Mouse (Mus musculus) left cerebral cortex, postnatal 25 days (tissue): ENCODE results near the gene Dgkh. TPM values are rescaled to one million over a fixed set of nuclear protein-coding genes. Genes with fewer than 3 reads are reported as not detected.
"Not testable (repeated sequence)": the region's sequence is repeated elsewhere in the genome, so short reads cannot be mapped to it uniquely, and the experiment has no call there.

Experiments used
- DNase-seq, 2 experiments: peaks; one replicate each; pipeline ENCODE4 v3.0.0; 2022; ENCODE audit warnings: low spot score in 2 of 2, mixed read lengths in 1 of 2
- intact Hi-C: fragments of 180-260 bp; cut with DNase I; formaldehyde crosslinking; loops from one replicate; pipeline ENCODE4 v1.15.1; 2025
- total RNA-seq, 2 experiments: library from RNA; stranded (reverse); gene quantifications; 2 replicates each; pipeline ENCODE4 v1.2.3; 2021

Gene Dgkh
- total RNA-seq, 2 experiments from 2014 or later = 79.4 to 84.9 TPM

GRCm38 (mm10) chr14:78724414-78725306, 7.9 kb downstream of the Dgkh start:
- intact Hi-C loops = loop anchor here (2.0 kb wide), 3 partner anchors 46 to 382 kb away; no protein-coding TSS in a partner anchor
- DNase-seq = peak; percentile 48 to 69

DNA sequence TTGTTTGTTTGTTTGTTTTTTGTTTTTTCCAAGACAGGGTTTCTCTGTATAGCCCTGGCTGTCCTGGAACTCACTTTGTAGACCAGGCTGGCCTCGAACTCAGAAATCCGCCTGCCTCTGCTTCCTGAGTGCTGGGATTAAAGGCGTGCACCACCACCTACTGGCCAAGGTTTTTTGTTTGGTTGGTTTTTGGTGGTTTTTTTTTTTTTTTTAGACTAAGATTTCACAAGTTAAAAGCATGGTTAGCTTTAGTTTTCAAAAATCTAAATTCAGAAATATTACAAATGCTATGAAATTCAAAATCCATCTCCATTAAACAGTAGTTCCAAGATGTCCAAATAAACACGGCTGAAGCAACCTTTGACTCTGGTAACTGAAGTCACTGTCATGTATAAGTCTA, 8.9 kb downstream of the Dgkh start:
- not testable (repeated sequence) for DNase-seq
- intact Hi-C loops = loop anchor here (2.0 kb wide), 3 partner anchors 45 to 383 kb away; no protein-coding TSS in a partner anchor

- DNase-seq = no peak
- intact Hi-C loops = no loop called here
These were observed 10.5 kb downstream of the Dgkh start for GRCm38 (mm10) chr14:78722031-78722430.

DNA sequence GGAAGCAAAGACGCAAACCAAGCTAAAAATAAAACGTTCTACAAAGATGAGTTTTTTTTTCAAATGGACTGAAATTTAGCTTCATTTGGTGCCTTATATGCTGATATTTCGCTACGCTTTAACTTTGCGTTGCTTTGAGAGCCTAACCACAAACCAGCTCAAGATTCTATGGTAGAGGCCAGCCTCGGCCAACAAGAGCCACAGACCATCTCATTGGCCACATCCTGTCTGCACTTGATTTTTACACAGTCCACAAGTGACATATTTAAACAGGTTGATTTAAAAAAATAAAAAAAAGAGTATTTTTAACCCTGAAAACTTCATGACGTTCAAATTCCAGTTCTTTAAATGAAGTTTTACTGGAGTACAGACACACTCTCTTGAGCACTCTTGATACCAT, 16.5 kb downstream of the Dgkh start:
- DNase-seq = no peak
- intact Hi-C loops = no loop called here

GRCm38 (mm10) chr14:78712565-78713148, 19.9 kb downstream of the Dgkh start:
- intact Hi-C loops = loop anchor here (5.0 kb wide), 1 partner anchor 35 kb away; no protein-coding TSS in a partner anchor
- DNase-seq = peak; percentile 60 to 88

- DNase-seq = no peak
- intact Hi-C loops = loop anchor here (5.0 kb wide), 1 partner anchor 33 kb away; no protein-coding TSS in a partner anchor
These were observed 21.9 kb downstream of the Dgkh start for GRCm38 (mm10) chr14:78710647-78711046.

DNA sequence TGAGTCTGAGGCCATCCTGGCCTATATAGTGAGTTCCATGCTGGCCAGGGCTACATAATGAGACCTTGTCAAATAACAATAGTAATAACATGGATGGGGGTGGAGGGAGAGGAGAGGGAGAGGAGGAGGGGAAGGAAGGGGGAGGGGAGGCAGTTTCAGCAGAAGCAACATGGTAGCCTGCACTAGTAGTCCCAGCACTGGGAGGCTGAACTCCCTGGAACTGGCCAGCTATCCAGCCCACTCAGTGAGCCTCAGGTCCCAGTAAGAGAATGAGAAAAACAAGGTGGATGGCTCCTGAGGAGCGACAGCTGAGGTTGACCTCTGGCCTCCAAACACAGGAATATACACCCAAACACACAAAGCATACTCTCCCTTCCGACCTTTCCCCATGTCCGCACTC, 27.0 kb downstream of the Dgkh start:
- DNase-seq = no peak
- intact Hi-C loops = no loop called here

- intact Hi-C loops = no loop called here
- no peak for DNase-seq
These were observed 28.6 kb downstream of the Dgkh start for GRCm38 (mm10) chr14:78703989-78704388.

DNA sequence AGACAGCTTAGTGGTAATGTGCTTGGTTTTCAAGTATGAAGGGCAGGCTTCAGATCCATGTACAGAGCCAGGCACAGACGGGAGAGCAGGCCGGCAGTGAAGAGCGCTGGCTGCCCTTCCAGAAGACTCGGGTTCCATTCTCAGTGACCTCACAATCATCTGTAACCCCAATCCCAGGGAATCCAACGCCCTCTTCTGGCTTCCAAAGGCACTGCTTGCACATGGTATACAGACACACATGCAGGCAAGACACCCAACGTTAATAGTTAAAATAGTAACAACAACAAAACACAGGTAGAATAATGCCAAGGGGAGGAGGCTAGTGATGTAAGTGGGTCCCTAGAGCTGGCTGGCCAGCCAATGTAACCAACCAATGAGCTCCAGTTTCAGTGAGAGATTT, 29.2 kb downstream of the Dgkh start:
- DNase-seq = no peak
- intact Hi-C loops = no loop called here

DNA sequence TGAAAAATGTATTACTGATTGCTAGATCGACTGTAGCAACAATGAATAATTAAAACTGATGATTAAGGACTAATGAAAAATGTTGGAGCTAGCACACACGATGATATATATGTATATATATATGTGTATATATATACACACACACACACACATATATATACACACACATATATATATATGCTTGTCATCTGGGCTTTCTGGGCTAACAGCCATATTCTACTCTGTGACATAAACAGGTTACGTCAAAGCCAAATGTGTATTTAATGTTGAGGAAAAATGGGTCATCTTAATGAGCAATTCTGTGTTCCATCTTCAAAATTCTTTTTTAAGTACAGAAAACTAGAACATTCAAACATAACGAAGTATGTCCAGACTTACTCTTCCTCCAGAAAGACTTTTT, 30.5 kb downstream of the Dgkh start:
- no peak for DNase-seq
- intact Hi-C loops = no loop called here

- intact Hi-C loops = no loop called here
- DNase-seq = no peak
These were observed 31.1 kb downstream of the Dgkh start for GRCm38 (mm10) chr14:78701501-78701900.

GRCm38 (mm10) chr14:78701087-78701486, 31.5 kb downstream of the Dgkh start:
- intact Hi-C loops = no loop called here
- no peak for DNase-seq

- intact Hi-C loops = no loop called here
- DNase-seq = no peak
These were observed 32.9 kb downstream of the Dgkh start for GRCm38 (mm10) chr14:78699634-78700033.

DNA sequence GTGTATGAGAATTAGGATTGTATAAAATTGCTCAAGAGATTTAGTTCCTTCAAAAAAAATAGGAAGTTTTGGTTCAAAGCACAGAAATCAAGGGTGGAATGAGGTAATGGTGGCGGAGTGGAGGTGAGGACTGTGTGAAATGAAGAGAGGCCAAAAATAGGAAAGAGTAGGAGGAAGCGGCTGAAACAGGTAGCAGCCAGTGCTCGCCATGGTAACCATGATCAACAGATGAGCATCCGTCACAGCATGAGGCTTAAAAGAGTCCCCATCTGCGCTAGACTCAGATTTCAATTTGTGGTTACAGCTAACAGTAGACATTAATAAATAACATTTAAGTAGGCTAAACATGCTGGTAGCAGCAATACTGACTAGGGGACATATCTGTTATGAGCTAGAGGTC, 33.4 kb downstream of the Dgkh start:
- intact Hi-C loops = no loop called here
- peak; percentile 41 to 75 for DNase-seq

GRCm38 (mm10) chr14:78694121-78694520, 38.5 kb downstream of the Dgkh start:
- intact Hi-C loops = no loop called here
- DNase-seq = no peak

- peak in 1 of 2 experiments; percentile 85 for DNase-seq
- intact Hi-C loops = no loop called here
These were observed 40.0 kb downstream of the Dgkh start for GRCm38 (mm10) chr14:78692602-78693001.

- no peak for DNase-seq
- intact Hi-C loops = no loop called here
These were observed 40.6 kb downstream of the Dgkh start for GRCm38 (mm10) chr14:78691926-78692487.

- DNase-seq = no peak
- intact Hi-C loops = no loop called here
These were observed 41.7 kb downstream of the Dgkh start for GRCm38 (mm10) chr14:78690883-78691282.

DNA sequence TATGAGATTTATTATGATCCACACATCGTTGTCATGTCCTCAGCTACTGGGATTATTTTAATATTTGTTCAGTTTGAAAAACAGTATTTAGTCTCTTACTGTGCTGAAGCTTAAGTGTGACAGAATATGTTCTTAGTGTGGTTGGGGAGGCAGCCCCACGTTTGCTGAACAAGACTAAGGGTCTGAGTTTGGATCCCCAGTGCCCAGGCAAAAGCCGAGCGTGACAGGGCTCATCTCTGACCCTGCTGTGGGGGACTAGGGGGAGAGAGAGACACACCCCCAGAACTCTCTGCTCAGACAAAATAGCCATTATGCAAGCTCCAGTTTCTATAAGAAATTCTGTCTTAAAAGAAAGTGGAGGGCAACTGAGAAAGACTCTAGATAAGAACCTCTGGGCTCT, 42.2 kb downstream of the Dgkh start:
- intact Hi-C loops = no loop called here
- no peak for DNase-seq

DNA sequence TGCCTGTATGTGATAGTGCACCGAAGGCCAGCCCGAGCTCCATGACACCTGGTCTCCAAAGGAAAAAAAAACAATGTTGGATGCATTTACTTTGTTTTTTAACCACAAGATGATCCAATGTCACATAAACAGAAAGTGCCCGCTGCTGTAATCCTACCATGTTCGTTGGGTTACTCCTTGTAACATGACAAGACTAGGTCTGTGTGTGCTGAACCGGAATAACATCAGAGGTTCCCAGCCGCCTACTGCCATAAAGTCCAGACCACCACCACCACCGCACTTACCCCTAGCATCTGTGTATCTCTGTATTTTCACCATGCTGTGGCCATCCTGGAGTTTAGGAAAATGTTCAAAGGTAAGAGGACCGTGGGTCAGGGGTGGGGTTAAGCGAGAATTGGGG, 42.6 kb downstream of the Dgkh start:
- no peak for DNase-seq
- intact Hi-C loops = no loop called here

- intact Hi-C loops = no loop called here
- DNase-seq = no peak
These were observed 44.9 kb downstream of the Dgkh start for GRCm38 (mm10) chr14:78687716-78688115.
